Mouse (Mus musculus): ENCODE data around the gene Tecpr2.

DNA sequence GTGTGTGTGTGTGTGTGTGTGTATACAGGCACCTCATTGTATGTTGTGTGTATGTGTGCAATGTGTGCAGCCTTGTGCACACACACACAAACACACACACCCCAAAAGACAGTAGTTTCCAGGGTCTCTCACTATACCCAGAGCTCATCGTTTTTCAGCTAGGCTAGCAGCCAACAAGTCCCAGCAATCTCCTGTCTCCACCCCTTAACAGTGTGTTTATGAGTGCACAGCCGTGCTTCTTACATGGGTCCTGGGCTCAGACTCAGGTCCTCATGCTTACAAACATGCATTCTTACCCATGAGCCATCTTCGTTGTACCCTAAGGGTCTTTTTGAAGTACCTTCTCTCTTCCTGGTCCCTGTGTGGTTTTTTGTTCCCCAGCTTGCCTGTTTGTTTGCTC, 76.4 kb downstream of the Tecpr2 start:
- TF ChIP-seq CTCF (IDR thresholded peaks at IDR 0.05; ENCODE audit: low read depth) (no peak), EP300 (optimal IDR thresholded peaks at IDR 0.05) (no peak)
